Mouse (Mus musculus): ENCODE measurements around the gene Senp6.
A peak's percentile ranks its signal among the peaks of the same experiment; 100 is the strongest.

DNA sequence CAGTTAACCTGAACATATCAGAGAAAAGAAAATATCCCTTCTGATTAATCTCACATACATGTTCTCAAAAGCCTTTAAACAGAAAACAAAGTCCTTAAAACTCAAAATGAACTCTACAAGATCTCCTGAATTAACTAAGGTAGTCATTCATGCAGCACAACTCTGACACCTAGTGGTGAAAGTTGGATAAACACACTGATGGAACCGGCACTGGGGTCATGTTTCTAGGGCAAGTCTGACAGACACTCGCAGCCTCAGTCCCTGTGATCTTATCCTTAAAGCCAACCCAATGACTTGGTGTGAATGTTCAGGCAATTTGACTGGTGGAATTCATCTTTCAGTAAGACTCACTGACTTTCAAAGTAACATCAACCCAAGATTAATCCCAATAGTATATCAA is 40.7 kb upstream of the Senp6 start:
- TF ChIP-seq EP300 (IDR thresholded peaks at IDR 0.05; ENCODE audit: insufficient read depth, low read depth, low read length) (no peak), CTCF (IDR thresholded peaks at IDR 0.05; ENCODE audit: low read depth, low read length) (peak; percentile 37), POLR2A (IDR thresholded peaks at IDR 0.05; ENCODE audit: insufficient read depth, low read length) (no peak)
